Mouse (Mus musculus) Muller cell, postnatal 12 days (primary cell): ENCODE measurements at regions not wholly inside any gene's neighbourhood (a gene's known extent, or its start where the extent isn't known, plus 50 kb on each side); places are given as distances from the start of the nearest gene placed in this dataset.

ENCODE experiments used
- DNase-seq: peaks from one replicate; pipeline ENCODE4 v3.0.0-alpha.2; 2015; ENCODE audit errors: inconsistent ontology term

DNA sequence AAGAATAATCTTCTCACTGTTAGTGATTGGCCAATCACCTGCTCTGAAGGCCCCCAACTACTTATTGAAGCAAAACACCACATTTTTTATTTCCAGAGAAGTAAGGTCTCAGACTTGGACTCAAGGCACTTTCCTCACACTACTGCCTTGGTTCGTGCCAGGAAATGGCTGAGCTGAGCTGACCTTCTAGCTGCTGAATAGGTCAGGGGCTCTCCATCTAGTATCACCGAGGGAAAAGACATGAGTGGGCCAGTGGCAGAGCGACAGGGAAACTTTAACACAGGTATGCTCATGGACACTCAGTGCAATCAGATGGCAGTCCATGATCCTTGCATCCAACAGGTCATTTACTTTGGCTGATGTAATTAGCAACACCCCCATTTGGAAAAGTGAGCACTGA, 635.3 kb downstream of the Insc start:
- DNase-seq, result no peak

GRCm38 (mm10) chr7:115379600-115379999, 636.1 kb downstream of the Insc start:
- DNase-seq, result peak; percentile 56

- peak; percentile 84 for DNase-seq
Measured at GRCm38 (mm10) chr7:115380989-115381610, 637.6 kb downstream of the Insc start.

- peak; percentile 75 for DNase-seq
Measured at GRCm38 (mm10) chr7:115382876-115383275, 639.4 kb downstream of the Insc start.

DNA sequence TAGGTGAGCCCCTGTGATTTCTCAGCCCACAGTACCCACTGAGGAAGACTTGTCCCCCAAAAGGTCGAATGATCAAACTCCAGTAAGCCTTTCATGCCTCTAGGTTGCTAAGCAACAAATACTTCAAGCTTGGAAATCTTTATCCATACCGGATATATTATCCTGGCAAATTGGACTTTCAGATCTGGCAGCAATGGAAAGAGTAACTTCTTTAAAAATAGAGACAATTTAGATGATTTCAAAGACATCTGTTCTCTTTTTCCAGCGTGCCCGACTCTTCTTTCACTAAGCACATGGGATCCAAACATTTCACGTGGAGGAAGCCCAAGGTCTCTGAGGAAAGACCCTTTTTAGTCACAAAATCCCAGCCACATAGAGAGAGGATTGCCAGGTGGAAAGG, 645.4 kb downstream of the Insc start:
- DNase-seq, result no peak

DNA sequence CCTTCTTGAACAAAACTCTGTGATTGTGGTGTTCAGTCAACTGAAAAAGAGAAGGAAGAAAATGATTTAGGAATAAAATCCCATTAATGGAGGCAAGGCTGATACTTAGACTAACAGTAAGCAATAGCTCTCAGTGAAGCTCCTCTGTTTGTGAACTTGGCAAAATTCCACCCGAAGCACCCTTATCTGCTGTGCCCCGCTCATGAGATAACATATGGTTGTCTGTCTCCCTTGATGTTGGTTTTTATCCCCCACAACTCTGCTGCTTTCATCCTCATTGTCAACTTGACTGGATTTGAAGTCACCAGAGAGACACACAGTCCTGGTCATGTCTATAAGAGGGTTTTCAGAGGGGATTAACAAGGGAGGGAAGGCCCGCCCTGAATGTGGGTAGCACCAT, 646.1 kb downstream of the Sox6 start:
- no peak for DNase-seq

- no peak for DNase-seq
Measured at GRCm38 (mm10) chr7:115398202-115398601, 640.4 kb downstream of the Sox6 start.

- DNase-seq, result no peak
Measured at GRCm38 (mm10) chr7:115399461-115399860, 639.1 kb downstream of the Sox6 start.

GRCm38 (mm10) chr7:115407889-115408288, 630.7 kb downstream of the Sox6 start:
- peak; percentile 59 for DNase-seq

DNA sequence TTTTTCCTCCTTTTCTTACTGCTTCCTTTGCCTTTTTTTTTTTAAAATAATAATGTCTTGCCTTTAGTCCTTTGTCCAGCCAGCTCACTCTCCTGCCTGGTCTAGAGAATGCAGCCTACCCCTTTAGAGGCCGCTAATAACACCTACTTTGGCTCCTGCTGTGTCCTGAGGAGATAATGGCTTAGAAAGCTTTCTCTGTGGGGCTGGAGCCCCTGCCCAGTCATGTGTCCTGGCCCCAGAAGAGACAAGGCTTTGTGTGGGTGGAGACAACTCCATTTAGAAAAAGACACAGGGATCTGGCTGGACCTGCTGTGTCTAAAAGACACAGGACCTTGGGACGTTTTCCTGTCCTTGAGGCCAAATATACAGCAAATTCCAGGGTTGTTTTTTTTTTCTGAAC, 629.7 kb downstream of the Sox6 start:
- no peak for DNase-seq

DNA sequence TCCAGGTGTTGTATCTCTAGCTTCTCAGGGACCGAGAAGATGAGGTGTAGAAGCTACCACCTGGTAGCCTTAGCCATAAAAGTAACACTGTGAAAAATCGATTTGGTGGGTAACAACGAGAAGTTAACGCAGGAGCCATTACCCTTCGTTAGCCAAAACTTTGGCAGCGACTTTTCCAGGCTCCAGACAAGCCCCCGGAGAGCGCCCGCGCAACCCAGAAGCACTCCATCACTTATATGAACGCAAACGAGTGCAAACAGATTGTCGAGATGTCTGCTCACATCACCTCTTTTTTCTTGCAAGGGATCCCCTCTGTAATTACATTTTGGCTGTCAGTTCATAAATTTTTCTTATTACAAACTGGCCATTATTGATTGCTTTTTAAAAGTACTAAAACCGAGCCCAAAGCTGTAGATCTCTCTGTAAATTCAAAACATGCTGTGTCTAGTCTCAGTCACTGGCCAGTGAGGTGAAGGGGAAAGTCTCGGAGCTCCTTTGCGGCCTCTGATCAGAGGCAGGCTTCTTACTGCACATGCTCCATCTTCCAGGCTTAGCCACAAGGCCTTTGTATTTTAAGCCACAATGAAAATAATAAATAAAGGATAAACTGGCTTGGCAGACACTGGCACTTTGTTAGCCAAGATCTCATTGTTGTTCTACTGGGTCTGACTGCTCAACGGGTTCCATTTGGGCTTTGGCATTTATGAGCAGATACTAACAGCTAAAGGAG, 627.9 kb downstream of the Sox6 start:
- peak; percentile 82 for DNase-seq

DNA sequence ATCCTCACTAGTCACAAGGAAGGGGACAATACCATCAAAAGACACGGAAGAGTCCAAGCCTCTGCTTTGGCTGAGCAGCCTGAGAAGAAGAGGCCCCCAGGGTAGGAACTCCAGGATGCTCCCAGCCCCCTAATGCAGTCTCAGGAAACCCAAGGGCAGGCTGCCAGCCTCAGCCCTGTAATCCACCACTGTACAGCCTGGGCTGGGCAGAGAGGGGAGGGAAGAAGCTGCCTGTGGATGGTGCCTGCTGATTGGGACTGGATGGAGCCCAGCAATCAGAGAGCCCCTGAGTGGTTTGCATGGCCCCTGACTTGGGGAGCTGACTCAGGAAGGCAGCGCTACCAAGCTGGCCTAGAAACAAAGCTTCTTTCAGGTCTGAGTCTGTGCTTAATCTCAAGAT, 627.1 kb downstream of the Sox6 start:
- DNase-seq, result peak; percentile 64

DNA sequence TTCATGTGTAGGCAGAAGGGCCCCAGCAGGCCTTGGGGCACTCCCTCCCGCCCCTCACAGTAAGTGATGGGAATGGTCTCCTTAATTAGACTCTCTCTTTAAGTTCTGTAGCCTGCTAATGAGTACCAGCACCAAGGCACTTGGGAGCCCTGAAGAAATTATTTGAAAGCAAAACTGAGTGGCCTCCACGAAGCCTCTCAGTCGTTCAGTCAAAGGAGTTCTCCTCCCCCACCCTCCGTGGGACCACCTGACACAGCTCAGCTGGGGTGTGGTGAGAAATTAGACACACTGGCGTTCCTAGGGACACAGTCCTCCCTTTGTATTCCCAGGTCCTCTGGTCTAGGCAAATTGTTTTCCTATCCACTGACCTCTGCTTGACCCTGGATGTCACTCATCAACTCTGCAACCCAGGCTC, 623.4 kb downstream of the Sox6 start:
- DNase-seq, result peak; percentile 44
